Mouse (Mus musculus) liver, adult 2 months (tissue): ENCODE data around the gene Ptprh.

ENCODE experiments used
- CTCF ChIP-seq: fragments of 200-500 bp; IDR thresholded peaks from 2 replicates; pipeline ENCODE4 v1.5.1; 2011; ENCODE audit warnings: low read depth, low read length, control low read depth
- POLR2A ChIP-seq: fragments of 200-500 bp; IDR thresholded peaks from 2 replicates; pipeline ENCODE4 v1.6.1; 2011; ENCODE audit warnings: low read length, control low read depth; ENCODE audit not compliant: insufficient read depth; ENCODE audit errors: extremely low read depth

DNA sequence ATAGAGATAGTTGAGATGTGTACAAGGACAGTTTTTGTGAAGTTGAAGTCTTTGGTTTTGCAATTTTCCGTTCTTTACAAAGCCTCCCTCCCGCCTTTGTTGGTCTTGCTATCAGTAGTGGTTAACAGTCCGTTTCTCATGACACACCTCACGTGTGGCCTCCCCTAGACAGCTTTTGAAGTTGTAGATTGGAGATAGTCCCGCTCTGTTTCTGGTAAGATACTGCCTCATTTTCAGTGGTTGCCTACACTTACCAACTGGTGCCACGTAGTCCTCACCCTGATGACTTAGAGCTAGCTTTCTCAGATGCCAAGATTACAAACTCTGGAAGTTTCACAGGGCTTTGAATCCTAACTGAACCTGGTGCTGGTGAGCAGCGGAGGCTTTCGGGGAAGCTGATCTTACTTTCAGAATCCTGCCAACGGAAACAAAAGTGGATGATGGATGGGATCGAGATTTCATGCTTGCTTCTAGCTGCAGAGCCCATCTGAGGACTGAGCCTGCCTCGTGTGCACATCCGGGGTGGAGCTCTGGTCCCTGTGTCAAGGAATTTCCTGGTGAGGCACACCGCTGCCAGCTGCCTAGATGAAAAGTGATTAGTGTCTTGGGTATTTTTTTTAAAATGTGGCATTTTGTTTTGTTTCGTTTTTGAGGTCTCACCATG lies 10.0 kb upstream of the Ptprh start:
- TF ChIP-seq CTCF (no peak), POLR2A (no peak)
